Mouse (Mus musculus) thymus, adult 2 months (tissue): Measurements from ENCODE around the gene Olfr464.

Experiments used
- CTCF ChIP-seq: fragments of 200-500 bp; IDR thresholded peaks from 2 replicates; pipeline ENCODE4 v1.5.1; 2012; ENCODE audit warnings: mild to moderate bottlenecking, control low read depth, low read length, moderate library complexity, borderline replicate concordance; ENCODE audit not compliant: control insufficient read depth, poor library complexity, insufficient read depth; ENCODE audit errors: extremely low read depth
- POLR2A ChIP-seq: fragments of 200-500 bp; IDR thresholded peaks from 2 replicates; pipeline ENCODE4 v1.6.1; 2012; ENCODE audit warnings: mild to moderate bottlenecking, low read length, control low read depth, moderate library complexity; ENCODE audit not compliant: control insufficient read depth, poor library complexity, insufficient read depth; ENCODE audit errors: extremely low read depth

- no peak for TF ChIP-seq POLR2A
- TF ChIP-seq CTCF: no peak
Observed at GRCm38 (mm10) chr11:87968356-87969122, 47.8 kb upstream of the Olfr464 start.
